Mouse (Mus musculus): ENCODE measurements around the gene Itgax. TPM values are rescaled to one million over a fixed set of nuclear protein-coding genes. Genes with fewer than 3 reads are reported as not detected.

Gene Itgax
- polyA plus RNA-seq (2012; rRNA removed; ENCODE audit: low replicate concordance), result 2.2 and 5.2 TPM in 2 replicates

DNA sequence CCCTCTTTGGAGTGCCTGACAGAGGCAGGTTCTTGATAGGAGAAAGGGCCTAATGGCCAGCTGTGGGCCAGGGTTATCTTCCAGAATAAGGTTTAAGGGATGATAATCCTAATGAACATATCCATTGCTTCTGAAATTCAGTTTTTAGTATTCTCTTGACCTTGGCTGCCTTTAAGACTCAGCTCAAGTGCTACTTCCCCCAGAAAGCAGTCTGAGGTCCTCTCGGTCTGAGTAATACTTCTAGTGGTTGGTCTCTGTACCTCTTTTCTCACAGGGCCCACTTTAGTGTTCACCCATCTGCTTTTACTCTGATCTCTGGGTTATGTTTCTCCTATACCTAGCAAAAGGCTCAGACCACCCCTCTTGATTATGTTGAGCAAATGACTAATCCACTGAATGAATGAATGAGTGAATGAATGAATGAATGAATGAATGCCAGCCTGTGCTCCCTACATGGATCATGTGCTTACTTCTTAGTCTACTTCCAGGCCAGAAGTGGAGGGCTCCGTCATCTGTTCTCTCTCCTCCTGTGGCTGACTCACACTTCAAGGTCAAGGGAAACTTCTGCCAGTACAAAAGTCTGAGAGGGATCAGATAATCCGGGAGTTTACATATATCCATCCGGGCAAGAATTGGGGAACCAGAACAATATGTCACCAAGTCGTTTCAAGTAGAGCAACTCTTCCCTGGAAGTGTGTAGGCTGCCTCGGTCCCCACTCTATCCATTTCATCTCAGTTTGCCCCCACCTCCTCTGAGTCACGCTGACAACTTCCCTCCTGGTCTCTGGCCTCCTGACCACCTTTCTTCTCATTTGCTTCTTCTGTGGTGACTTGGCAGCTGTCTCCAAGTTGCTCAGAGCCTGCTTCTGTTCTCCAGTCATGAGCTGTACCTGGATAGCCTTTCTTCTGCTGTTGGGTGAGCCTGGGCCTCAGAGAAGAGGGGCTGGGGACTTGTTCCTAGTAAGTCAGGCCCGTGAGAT lies at the start of gene Itgax:
Gene Itgax, plus strand, starts transcription at position 807 of the 980 bp plus-strand sequence.

DNA sequence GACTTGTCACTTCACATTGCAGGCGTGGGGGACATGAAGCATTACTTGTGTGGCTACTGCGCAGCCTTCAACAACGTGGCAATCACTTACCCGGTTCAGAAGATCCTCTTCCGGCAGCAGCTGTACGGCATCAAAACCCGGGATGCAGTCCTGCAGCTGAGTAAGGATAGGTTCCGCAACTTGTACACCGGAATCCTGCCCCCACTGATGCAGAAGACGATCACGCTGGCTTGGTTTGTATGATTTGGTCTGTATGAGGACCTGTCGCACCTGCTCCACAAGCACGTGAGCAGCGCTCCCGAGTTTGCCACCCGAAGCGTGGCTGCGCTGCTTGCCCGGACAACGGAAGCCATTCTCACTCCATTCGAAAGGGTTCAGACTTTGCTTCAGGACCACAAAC lies 24.7 kb downstream of the Itgax start, which contains the start of gene Itgad:
Gene Itgad, plus strand, starts transcription at position 301 of the 400 bp plus-strand sequence.

Other genes with a start within 250 kb of the Itgax start
- gene Prss53, start 238.6 kb upstream of the Itgax start, polyA plus RNA-seq (2012; rRNA removed; ENCODE audit: low replicate concordance), result 1.5 and 1.8 TPM in 2 replicates
- 0.49 TPM in 1 of 2 replicates, not detected in the other for gene Gm21974, start 234.1 kb upstream of the Itgax start, polyA plus RNA-seq (2012; rRNA removed; ENCODE audit: low replicate concordance)
- 81.2 and 108 TPM in 2 replicates for gene Vkorc1, start 233.9 kb upstream of the Itgax start, polyA plus RNA-seq (2012; rRNA removed; ENCODE audit: low replicate concordance)
- gene Bckdk, start 225.5 kb upstream of the Itgax start, polyA plus RNA-seq (2012; rRNA removed; ENCODE audit: low replicate concordance), result 81.7 and 85.2 TPM in 2 replicates
- 6.3 and 8.2 TPM in 2 replicates for gene Kat8, start 217.0 kb upstream of the Itgax start, polyA plus RNA-seq (2012; rRNA removed; ENCODE audit: low replicate concordance)
- gene Prss8, start 199.4 kb upstream of the Itgax start, polyA plus RNA-seq (2012; rRNA removed; ENCODE audit: low replicate concordance), result 33.6 and 89.6 TPM in 2 replicates
- 4.5 and 5.9 TPM in 2 replicates for gene Prss36, start 182.8 kb upstream of the Itgax start, polyA plus RNA-seq (2012; rRNA removed; ENCODE audit: low replicate concordance)
- gene Fus, start 162.1 kb upstream of the Itgax start, polyA plus RNA-seq (2012; rRNA removed; ENCODE audit: low replicate concordance), result 92.7 and 112 TPM in 2 replicates
- gene Pycard, start 135.7 kb upstream of the Itgax start, polyA plus RNA-seq (2012; rRNA removed; ENCODE audit: low replicate concordance), result 473 and 516 TPM in 2 replicates
- 7.3 and 7.8 TPM in 2 replicates for gene Trim72, start 125.6 kb upstream of the Itgax start, polyA plus RNA-seq (2012; rRNA removed; ENCODE audit: low replicate concordance)
- gene Itgam, start 66.9 kb upstream of the Itgax start, polyA plus RNA-seq (2012; rRNA removed; ENCODE audit: low replicate concordance), result 2.8 TPM in 2 replicates
- 0.04 TPM in 1 of 2 replicates, not detected in the other for gene Gm49368, start 66.9 kb upstream of the Itgax start, polyA plus RNA-seq (2012; rRNA removed; ENCODE audit: low replicate concordance)
- 0.95 and 1.9 TPM in 2 replicates for gene Itgad, start 24.8 kb downstream of the Itgax start, polyA plus RNA-seq (2012; rRNA removed; ENCODE audit: low replicate concordance)
- gene Cox6a2, start 76.8 kb downstream of the Itgax start, polyA plus RNA-seq (2012; rRNA removed; ENCODE audit: low replicate concordance), result 1.7 and 4.1 TPM in 2 replicates
- gene Armc5, start 107.8 kb downstream of the Itgax start, polyA plus RNA-seq (2012; rRNA removed; ENCODE audit: low replicate concordance), result 35.2 and 59.5 TPM in 2 replicates
- 0.63 and 0.82 TPM in 2 replicates for gene 9130023H24Rik, start 108.5 kb downstream of the Itgax start, polyA plus RNA-seq (2012; rRNA removed; ENCODE audit: low replicate concordance)
- gene Tgfb1i1, start 117.3 kb downstream of the Itgax start, polyA plus RNA-seq (2012; rRNA removed; ENCODE audit: low replicate concordance), result 49.0 and 70.7 TPM in 2 replicates
- 0.20 and 0.23 TPM in 2 replicates for gene Slc5a2, start 136.1 kb downstream of the Itgax start, polyA plus RNA-seq (2012; rRNA removed; ENCODE audit: low replicate concordance)
- 69.4 and 92.1 TPM in 2 replicates for gene BC017158, start 168.6 kb downstream of the Itgax start, polyA plus RNA-seq (2012; rRNA removed; ENCODE audit: low replicate concordance)

All from duodenum, adult 2 months (tissue).